In the genomic region with DNA sequence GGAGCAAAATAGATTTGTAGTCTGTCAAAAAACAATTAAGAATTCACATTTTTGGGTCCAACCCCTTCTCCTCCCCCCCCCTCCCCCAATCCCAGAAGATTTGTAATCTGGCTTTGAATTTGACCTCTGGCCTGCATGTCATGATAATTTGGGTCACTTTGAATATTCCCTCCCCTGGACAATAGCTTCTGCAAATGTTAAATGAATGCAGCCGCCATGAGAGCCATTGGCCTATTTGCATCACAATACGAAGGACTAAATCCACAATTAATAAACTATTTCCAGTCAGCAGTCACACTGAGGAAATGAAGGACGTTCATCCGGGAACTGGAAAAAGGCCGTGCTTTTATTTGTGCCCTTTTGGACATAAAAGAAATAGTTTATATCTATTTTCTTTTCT, we compare ENCODE assay signal across 27 mouse cellular contexts. TPM values are rescaled to one million over a fixed set of nuclear protein-coding genes. Genes with fewer than 3 reads are reported as not detected.
DNase-seq lines count a peak whose midpoint lies in the region; ATAC-seq lines count a peak whose summit lies in the region.
"Had no signal": no experiment of that assay in that cellular context is flagged by ENCODE, and none has a peak within 500 bp of the region (broad histone marks: within the 10 kb centered on the region; RNA-seq: fewer than 3 reads in every experiment).

No protein-coding gene starts in this region.

- H3K27ac ChIP-seq in midbrain, embryonic 14.5 days (replicated peaks; ENCODE audit: low read depth, low read length): no peak overlapping the region
- no peak overlapping the region for H3K27ac ChIP-seq in midbrain, embryonic 13.5 days
- H3K27ac ChIP-seq: embryonic facial prominence, embryonic 13.5 days; forebrain, embryonic 13.5 days; gastrocnemius, adult 2 months; heart, embryonic 13.5 days; hindbrain, embryonic 13.5 days had no signal

- WGBS in midbrain, embryonic 14.5 days: 8% methylated on average over 5 of the region's 5 CpGs
- 15% methylated on average over 5 of the region's 5 CpGs for WGBS in midbrain, embryonic 13.5 days

- DNase-seq in embryo, embryonic 11 days: peak; percentile 27
- no peak for DNase-seq in embryo, embryonic 9.5 days (ENCODE audit: extremely low spot score)
- DNase-seq in midbrain, embryonic 14.5 days: peak; percentile 35
- DNase-seq in R1 (ENCODE audit: low read depth, low spot score): peak; percentile 90
- peak; percentile 87 for DNase-seq in retina, postnatal 1 day
- no peak for DNase-seq in heart, postnatal 10 days
- DNase-seq: adrenal gland, postnatal 14 days; cerebellum, adult 11-12 months; cerebellum, adult 9-10 months; cerebellum, postnatal 25 days; gastrocnemius, adult 2 months; gastrocnemius, postnatal 25 days; heart, postnatal 4 days; kidney, adult 2 months had no signal

- no peak overlapping the region for H3K9ac ChIP-seq in midbrain, embryonic 14.5 days (replicated peaks; ENCODE audit: low read length)
- H3K9ac ChIP-seq in midbrain, embryonic 13.5 days (replicated peaks): no peak overlapping the region
- H3K9ac ChIP-seq: embryonic facial prominence, embryonic 13.5 days; forebrain, embryonic 13.5 days; heart, embryonic 13.5 days; hindbrain, embryonic 13.5 days had no signal

- no peak for ATAC-seq in midbrain, embryonic 14.5 days (ENCODE audit: low FRiP score, low TSS enrichment)
- no peak for ATAC-seq in midbrain, embryonic 13.5 days
- no peak for ATAC-seq in megakaryocyte progenitor cell, adult 5-6 weeks (replicated peaks; ENCODE audit: poor library complexity)
- ATAC-seq: forebrain, embryonic 13.5 days; intestine, embryonic 16.5 days; Patski had no signal

- H3K36me3 ChIP-seq in midbrain, embryonic 14.5 days (ENCODE audit: control insufficient read depth, insufficient read depth, low read length): no peaks in the 10 kb centered on the region
- H3K36me3 ChIP-seq in midbrain, embryonic 13.5 days: no peaks in the 10 kb centered on the region
- H3K36me3 ChIP-seq: embryonic facial prominence, embryonic 13.5 days; heart, embryonic 13.5 days; hindbrain, embryonic 13.5 days had no signal

- H3K9me3 ChIP-seq in midbrain, embryonic 14.5 days (ENCODE audit: control insufficient read depth, low read length): no peaks in the 10 kb centered on the region
- H3K9me3 ChIP-seq in midbrain, embryonic 13.5 days: no peaks in the 10 kb centered on the region
- H3K9me3 ChIP-seq: embryonic facial prominence, embryonic 13.5 days; forebrain, embryonic 13.5 days; heart, embryonic 13.5 days; hindbrain, embryonic 13.5 days had no signal

- no peak overlapping the region for H3K4me3 ChIP-seq in midbrain, embryonic 14.5 days (replicated peaks; ENCODE audit: low read depth, low read length)
- H3K4me3 ChIP-seq in midbrain, embryonic 13.5 days (replicated peaks): no peak overlapping the region
- H3K4me3 ChIP-seq: embryonic facial prominence, embryonic 13.5 days; forebrain, embryonic 13.5 days; gastrocnemius, adult 2 months; heart, embryonic 13.5 days; hindbrain, embryonic 13.5 days had no signal

- H3K27me3 ChIP-seq in midbrain, embryonic 14.5 days (ENCODE audit: control insufficient read depth, insufficient read depth, low read length): no peaks in the 10 kb centered on the region
- H3K27me3 ChIP-seq in midbrain, embryonic 13.5 days: peaks cover 21% of the 10 kb centered on the region
- H3K27me3 ChIP-seq: embryonic facial prominence, embryonic 13.5 days; forebrain, embryonic 13.5 days; heart, embryonic 13.5 days; hindbrain, embryonic 13.5 days; Patski had no signal

- no peak overlapping the region for H3K4me2 ChIP-seq in midbrain, embryonic 14.5 days (ENCODE audit: low read length)
- H3K4me2 ChIP-seq in midbrain, embryonic 13.5 days (replicated peaks): no peak overlapping the region
- H3K4me2 ChIP-seq: embryonic facial prominence, embryonic 13.5 days; forebrain, embryonic 13.5 days; heart, embryonic 13.5 days; hindbrain, embryonic 13.5 days had no signal

- H3K4me1 ChIP-seq in midbrain, embryonic 14.5 days (ENCODE audit: control insufficient read depth, insufficient read depth, low read length): peaks cover 13% of the 10 kb centered on the region; the same call in 1 of the 2 replicates
- H3K4me1 ChIP-seq in midbrain, embryonic 13.5 days (replicated peaks): peaks cover 18% of the 10 kb centered on the region
- H3K4me1 ChIP-seq: embryonic facial prominence, embryonic 13.5 days had no signal

- intact Hi-C loops in heart, postnatal 10 days (cut with DNase I): no loop called here

RNA-seq across cellular contexts. Expression of gene Rest, which starts 3.2 kb away (rescaled TPM):
- polyA plus RNA-seq in midbrain, embryonic 14.5 days (2014; fragmentation: Nextera tagmentation; extraction: Ambion mirVana): 5.6 and 8.4 TPM in 2 replicates
- polyA plus RNA-seq in midbrain, embryonic 13.5 days (2015; fragmentation: Nextera tagmentation; extraction: Ambion mirVana): 8.0 and 8.5 TPM in 2 replicates
- total RNA-seq in megakaryocyte progenitor cell, adult 5-6 weeks (2015): 28.3 and 32.2 TPM in 2 replicates
- 43.3 and 47.9 TPM in 2 replicates for total RNA-seq in megakaryocyte progenitor cell, adult 5-6 weeks (2017)
- 10 to 100 TPM; 22.6 to 27.8 TPM for total RNA-seq in heart, postnatal 10 days (2021)

RNA-seq across cellular contexts. Expression of gene Noa1, which starts 47.8 kb away (rescaled TPM):
- 35.9 and 36.1 TPM in 2 replicates for polyA plus RNA-seq in midbrain, embryonic 14.5 days (2014; fragmentation: Nextera tagmentation; extraction: Ambion mirVana)
- polyA plus RNA-seq in midbrain, embryonic 13.5 days (2015; fragmentation: Nextera tagmentation; extraction: Ambion mirVana): 30.3 and 31.3 TPM in 2 replicates
- total RNA-seq in megakaryocyte progenitor cell, adult 5-6 weeks (2015): 58.5 and 59.2 TPM in 2 replicates
- 16.8 and 17.9 TPM in 2 replicates for total RNA-seq in megakaryocyte progenitor cell, adult 5-6 weeks (2017)
- 10 to 100 TPM; 14.4 to 17.0 TPM for total RNA-seq in heart, postnatal 10 days (2021)

RNA-seq across cellular contexts. Expression of gene Polr2b, which starts 47.8 kb away (rescaled TPM):
- polyA plus RNA-seq in midbrain, embryonic 14.5 days (2014; fragmentation: Nextera tagmentation; extraction: Ambion mirVana): 59.2 and 77.2 TPM in 2 replicates
- 75.7 and 82.2 TPM in 2 replicates for polyA plus RNA-seq in midbrain, embryonic 13.5 days (2015; fragmentation: Nextera tagmentation; extraction: Ambion mirVana)
- 95.0 and 110 TPM in 2 replicates for total RNA-seq in megakaryocyte progenitor cell, adult 5-6 weeks (2015)
- total RNA-seq in megakaryocyte progenitor cell, adult 5-6 weeks (2017): 138 and 151 TPM in 2 replicates
- 10 to 100 TPM; 33.3 to 36.2 TPM for total RNA-seq in heart, postnatal 10 days (2021)

RNA-seq across cellular contexts. Expression of gene Spink2, which starts 50.8 kb away (rescaled TPM):
- polyA plus RNA-seq in midbrain, embryonic 14.5 days (2014; fragmentation: Nextera tagmentation; extraction: Ambion mirVana): 0.38 TPM in 1 of 2 replicates, not detected in the other
- polyA plus RNA-seq in midbrain, embryonic 13.5 days (2015; fragmentation: Nextera tagmentation; extraction: Ambion mirVana): 0.48 TPM in 1 of 2 replicates, not detected in the other
- 0.76 TPM in 1 of 2 replicates, not detected in the other for total RNA-seq in megakaryocyte progenitor cell, adult 5-6 weeks (2015)
- 0.79 TPM in 1 of 2 replicates, not detected in the other for total RNA-seq in megakaryocyte progenitor cell, adult 5-6 weeks (2017)
- total RNA-seq in heart, postnatal 10 days (2021): under 1 TPM in 1 of 2 experiments, not detected in 1; 0.45 TPM
- total RNA-seq: adrenal gland, postnatal 14 days; gastrocnemius, adult 2 months; gastrocnemius, postnatal 25 days; granulocyte monocyte progenitor cell, adult 5-6 weeks; heart, adult 8-10 months; MEL had no signal
- polyA plus RNA-seq: C2C12; cortical plate, adult 2 months; Patski had no signal

Comparison
In these comparisons a context has a peak if more than half of its experiments do, and no peak if none do; other contexts are left out.
1. DNase-seq: peak in embryo, embryonic 11 days (single experiment), midbrain, embryonic 14.5 days (single experiment), R1 (single experiment) and retina, postnatal 1 day (single experiment); none in embryo, embryonic 9.5 days (single experiment) and heart, postnatal 10 days (0 of 2).